Mouse (Mus musculus) effector memory CD4-positive, alpha-beta T cell, adult 5 months (primary cell): ENCODE measurements around the gene Kcnk5. TPM values are rescaled to one million over a fixed set of nuclear protein-coding genes. Genes with fewer than 3 reads are reported as not detected.

Experiments
- polyA plus RNA-seq: library from polyadenylated mRNA; unstranded; fragments of 100-300 nt; shearing (Covaris generic); gene quantifications from one replicate; pipeline ENCODE4 v1.2.1, GENCODE M21; 2017

The Kcnk5 gene
- 11.1 TPM for polyA plus RNA-seq

DNA sequence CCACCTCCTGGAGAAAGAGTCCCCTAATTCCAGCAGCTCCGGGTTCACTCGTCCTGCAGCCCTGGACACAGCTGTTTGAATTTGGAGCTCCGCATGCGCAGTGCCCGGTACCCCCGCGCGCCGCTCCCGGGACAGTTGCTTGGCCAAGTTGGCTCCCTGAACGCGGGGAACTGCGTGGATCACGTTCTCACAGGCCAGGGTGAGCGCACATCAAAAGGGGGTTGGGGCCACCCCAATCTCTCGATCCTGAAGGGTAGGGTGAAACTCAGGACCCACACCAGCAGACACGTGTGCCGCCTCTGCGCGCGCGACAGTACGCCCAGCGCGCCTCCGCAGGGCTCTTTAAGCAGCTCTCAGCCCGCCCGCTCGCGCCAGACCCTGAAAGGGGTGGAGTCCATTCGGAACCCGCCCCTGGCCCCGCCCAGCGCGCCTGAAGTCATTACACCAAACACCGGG lies at the start of gene Kcnk5:
Gene Kcnk5, minus strand, starts transcription at position 344 of the 456 bp plus-strand sequence.

GRCm38 (mm10) chr14:20138484-20139355 lies 42.9 kb downstream of the Kcnk5 start, which contains the start of gene Saysd1:
Saysd1 (minus strand) TSS chr14:20138534.

Other genes starting within 250 kb of the Kcnk5 start
- 72.8 TPM for gene Gng2, start 204.2 kb downstream of the Kcnk5 start, polyA plus RNA-seq
- gene Saysd1, start 43.3 kb downstream of the Kcnk5 start, polyA plus RNA-seq: 16.8 TPM
- not detected for gene Kcnk16, start 87.4 kb upstream of the Kcnk5 start, polyA plus RNA-seq
- gene Nudt13, start 112.9 kb upstream of the Kcnk5 start, polyA plus RNA-seq: 12.5 TPM
- gene Ecd, start 166.3 kb upstream of the Kcnk5 start, polyA plus RNA-seq: 31.6 TPM
- gene Fam149b, start 166.4 kb upstream of the Kcnk5 start, polyA plus RNA-seq: 41.4 TPM
- 91.7 TPM for gene Dnajc9, start 207.1 kb upstream of the Kcnk5 start, polyA plus RNA-seq
- gene Mrps16, start 211.8 kb upstream of the Kcnk5 start, polyA plus RNA-seq: 34.9 TPM